Mouse (Mus musculus) left cerebral cortex, postnatal 36 days (tissue): ENCODE measurements around the gene Klhdc2. TPM values are rescaled to one million over a fixed set of nuclear protein-coding genes. Genes with fewer than 3 reads are reported as not detected.

Experiments
- DNase-seq, 2 experiments: peaks; one replicate each; pipeline ENCODE4 v3.0.0; 2021 to 2022; ENCODE audit warnings: low spot score in 2 of 2, mixed read lengths in 1 of 2
- intact Hi-C: fragments of 180-260 bp; cut with DNase I; formaldehyde crosslinking; loops from one replicate; pipeline ENCODE4 v1.15.1; 2025
- total RNA-seq, 2 experiments: library from RNA; stranded (reverse); gene quantifications; 2 replicates each; pipeline ENCODE4 v1.2.3; 2021

Klhdc2 gene
- total RNA-seq, 2 experiments from 2014 or later: 128 to 146 TPM

DNA sequence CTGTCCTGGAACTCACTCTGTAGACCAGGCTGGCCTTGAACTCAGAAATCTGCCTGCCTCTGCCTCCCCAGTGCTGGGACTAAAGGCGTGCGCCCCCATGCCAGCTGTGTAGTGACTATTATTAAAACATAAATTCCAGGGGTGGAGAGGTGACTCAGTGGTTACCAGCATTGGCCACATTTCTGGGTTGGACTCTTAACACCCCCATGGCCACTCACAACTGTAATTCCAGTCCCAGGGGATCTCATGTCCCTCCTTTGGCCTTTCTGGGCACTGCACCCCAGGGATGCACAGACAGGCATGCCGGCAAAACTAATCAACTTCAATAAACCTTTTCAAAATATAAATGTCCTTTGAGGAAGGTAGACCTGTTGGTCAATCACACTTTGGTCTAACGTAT, 1.8 kb downstream of the Klhdc2 start:
- intact Hi-C loops: loop anchor here (5.0 kb wide), 2 partner anchors 56 to 101 kb away; partner anchors contain the start of genes Dnaaf2, Gm49383 and Klhdc1
- DNase-seq: no peak

DNA sequence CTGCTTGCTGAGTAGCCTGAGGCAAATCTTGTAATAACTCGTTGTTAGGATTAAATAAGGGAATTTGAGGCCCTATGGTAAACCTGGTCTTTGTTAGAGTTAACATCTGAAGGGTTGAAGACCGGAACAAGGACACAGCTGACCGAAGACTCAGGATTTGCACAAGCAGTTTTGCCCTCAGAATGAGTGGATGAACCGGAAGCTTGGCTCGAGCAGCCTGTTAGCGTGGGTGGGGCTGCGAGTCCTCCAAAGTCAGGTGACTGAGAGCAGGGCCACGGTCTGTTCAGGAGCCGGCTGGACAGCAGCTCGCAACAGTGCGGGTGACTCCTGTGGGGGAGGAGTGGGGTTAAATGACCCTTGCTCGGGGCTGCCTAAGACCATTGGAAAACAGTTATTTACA, 2.8 kb downstream of the Klhdc2 start:
- intact Hi-C loops: loop anchor here (5.0 kb wide), 2 partner anchors 57 to 102 kb away; partner anchors contain the start of genes Dnaaf2, Gm49383 and Klhdc1
- no peak for DNase-seq

DNA sequence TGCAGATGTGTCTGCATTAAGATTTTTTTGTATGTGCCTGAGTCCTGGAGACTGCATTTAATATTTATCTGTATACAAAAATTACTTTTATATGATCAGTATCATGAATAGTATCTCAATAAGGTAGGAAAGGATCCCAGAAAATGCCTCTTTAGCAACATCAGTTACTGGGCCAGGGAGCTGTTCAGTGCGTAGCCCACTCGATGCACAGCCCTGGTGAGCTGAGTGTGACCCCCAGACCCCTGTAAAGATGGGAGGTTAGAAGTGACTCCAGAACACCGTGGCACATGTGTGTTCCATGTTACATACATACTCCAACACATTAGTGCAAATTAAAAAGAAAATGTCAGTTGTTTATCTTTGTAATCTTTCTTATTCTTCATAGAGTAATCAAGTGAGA, 3.4 kb downstream of the Klhdc2 start:
- intact Hi-C loops: loop anchor here (5.0 kb wide), 2 partner anchors 58 to 103 kb away; partner anchors contain the start of genes Dnaaf2, Gm49383 and Klhdc1
- DNase-seq: no peak

DNA sequence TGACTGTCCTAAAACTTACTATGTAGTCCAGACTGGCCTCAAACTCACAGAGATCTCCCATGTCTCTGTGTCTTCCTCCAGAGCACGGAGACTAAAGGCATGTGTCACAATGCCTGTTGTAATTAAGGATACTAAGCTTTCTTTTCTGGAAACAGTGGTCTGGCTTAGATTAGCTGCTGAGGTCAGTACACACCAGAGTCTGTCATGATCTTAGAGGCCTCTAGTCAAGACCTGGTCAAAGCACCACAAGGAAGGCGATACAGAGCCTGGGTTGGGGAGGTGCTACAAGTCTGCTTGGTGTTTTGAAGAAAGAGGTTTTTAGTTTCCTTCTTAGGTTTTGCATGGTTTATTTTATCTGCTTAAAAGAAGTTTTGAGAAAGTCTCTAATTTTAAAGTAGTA, 3.9 kb downstream of the Klhdc2 start:
- DNase-seq: no peak
- intact Hi-C loops: no loop called here

DNA sequence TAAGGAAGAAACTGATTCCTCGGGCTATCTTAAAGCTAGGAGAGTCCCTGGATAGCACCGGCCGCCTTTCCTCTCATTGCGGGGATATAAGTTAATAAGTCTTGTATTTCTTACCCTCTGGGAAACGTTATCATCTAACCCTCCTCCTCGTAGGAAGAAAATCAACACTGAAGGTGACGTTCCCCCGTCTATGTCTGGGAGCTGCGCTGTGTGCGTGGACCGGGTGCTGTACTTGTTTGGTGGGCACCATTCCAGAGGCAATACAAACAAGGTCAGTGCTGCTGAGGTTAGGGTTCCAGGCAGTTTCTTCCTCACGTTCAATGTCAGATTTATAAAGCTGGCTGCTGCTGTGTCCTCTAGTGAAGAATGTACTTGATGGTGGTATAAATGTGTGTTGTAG, 5.7 kb downstream of the Klhdc2 start:
- intact Hi-C loops: no loop called here

DNA sequence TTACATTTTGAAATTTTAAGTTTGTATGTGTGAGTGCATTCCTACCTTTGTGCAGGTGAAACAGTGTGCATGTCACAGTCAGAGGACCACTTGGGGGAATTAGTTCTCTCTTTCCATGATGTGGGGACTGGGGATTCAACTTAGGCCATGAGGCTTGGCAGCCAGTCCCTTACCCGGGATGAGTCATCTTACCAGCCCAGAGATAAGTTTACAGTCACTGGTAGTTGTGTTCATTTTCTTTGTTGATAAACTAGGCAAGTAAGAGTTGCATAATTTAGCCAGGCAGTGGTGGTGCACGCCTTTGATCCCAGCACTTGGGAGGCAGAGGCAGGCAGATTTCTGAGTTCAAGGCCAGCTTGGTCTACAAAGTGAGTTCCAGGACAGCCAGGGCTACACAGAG, 7.6 kb downstream of the Klhdc2 start:
- no peak for DNase-seq
- intact Hi-C loops: no loop called here

More for the DNA sequence above, 5.7 kb downstream of the Klhdc2 start:
- DNase-seq: no peak

DNA sequence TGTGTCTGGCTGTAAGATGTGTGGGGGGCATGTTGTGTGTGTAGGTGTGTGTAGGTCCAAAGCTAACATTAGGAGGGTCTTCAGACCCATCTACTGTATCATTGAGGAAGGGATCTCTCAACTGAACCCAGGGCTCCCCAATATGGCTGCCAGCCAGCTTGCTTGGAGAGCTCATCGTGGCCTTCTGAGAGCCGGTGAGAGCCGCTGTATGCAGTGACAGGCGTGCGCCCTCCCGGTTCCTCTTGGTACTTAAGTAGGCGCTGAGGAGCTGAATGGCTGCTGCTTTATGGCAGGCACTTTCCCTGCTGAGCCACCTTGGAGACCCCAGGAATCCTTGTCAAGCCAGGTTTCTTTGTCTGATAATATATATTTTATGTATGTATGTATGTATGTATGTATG, 9.9 kb downstream of the Klhdc2 start:
- no peak for DNase-seq
- intact Hi-C loops: no loop called here

DNA sequence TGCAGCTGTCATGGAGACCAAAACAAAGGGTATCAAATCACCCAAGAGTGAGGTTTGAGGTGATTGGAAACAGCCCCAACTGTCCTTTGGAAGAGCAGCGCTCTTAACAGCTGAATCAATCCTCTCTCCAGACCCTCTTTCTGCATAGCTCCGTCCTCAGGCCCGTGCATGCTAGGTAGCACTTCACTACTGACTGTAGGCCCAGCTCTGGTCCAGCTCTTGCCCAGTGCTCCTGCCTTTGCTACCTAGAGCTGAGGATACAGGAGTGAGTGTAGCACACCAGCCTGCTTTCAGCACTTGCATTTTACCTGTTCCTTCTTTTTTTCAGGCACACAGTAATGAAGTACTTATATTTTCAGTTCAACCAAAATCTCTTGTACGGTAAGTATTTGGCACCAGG, 13.2 kb downstream of the Klhdc2 start:
- intact Hi-C loops: no loop called here
- DNase-seq: no peak

DNA sequence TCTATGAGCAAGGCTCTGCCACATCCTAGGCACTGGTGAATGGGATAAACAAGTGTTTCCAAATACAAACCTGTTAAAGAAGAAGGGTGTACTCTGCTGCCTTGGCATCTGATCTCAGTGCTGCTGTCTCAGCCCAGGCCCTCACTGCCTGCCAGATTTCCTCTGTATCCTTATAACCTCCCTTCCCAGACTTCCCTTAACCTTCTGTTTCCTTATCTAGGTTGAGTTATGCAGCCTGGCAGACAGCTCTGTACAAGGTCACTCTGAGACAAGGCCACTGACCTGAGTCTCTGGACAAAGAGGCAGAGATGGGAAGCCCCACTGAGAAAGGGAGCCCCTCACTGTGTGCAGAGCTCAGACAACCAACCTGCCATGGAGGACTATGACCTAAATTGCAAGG, 21.9 kb downstream of the Klhdc2 start:
- DNase-seq: no peak
- intact Hi-C loops: no loop called here

DNA sequence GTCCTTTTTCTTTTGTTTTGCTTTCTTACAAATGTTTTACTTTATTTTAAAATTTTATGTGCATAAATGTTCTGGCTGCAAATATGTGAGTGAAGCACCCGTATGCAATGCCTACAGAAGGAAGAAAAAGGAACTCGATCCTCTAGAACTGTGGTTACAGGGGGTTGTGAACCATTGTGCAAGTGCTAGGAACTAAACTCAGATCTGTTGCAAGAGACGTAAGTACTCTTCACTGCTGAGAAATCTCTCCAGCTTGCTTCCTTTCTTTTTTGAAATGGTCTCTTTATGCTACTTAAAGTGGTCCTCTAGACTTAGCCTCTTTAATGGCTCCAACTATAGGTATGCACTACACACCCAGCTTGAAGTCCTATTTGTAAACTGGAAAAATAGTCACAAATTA, 34.7 kb downstream of the Klhdc2 start:
- no peak for DNase-seq
- intact Hi-C loops: no loop called here

DNA sequence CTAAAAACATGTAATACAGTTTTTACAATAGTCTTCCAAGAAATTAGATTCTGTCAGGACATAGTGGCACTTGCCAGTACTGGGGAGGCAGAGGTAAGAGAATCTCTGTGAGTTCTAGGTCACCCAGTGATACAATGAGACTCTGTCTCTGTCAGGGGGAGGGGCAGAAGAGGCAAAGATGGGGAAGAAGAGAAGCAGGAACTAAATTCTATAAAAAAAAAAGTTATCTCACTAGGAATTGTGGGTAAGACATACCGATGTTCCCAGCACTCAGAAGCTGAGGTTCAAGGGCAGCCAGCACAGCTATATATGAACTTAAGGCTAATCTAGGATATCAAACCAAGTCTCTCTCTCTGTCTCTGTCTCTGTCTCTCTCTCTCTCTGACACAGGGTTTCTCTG, 35.7 kb downstream of the Klhdc2 start:
- intact Hi-C loops: no loop called here
- DNase-seq: no peak

DNA sequence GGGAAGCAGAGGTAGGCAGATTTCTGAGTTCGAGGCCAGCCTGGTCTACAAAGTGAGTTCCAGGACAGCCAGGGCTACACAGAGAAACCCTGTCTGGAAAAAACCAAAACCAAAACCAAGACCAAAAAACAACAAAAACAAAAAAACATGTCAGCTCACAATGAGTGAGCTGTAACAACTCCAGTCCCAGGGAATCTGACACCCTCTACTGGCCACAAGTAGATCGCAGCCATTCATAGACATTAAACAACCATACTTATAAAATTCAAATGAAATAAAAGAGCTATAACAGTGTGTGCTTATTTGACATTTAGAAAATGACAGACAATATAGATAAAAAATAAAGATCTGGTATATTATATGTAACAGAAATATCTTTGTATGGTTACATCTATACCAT, 37.1 kb downstream of the Klhdc2 start:
- no peak for DNase-seq
- intact Hi-C loops: no loop called here

DNA sequence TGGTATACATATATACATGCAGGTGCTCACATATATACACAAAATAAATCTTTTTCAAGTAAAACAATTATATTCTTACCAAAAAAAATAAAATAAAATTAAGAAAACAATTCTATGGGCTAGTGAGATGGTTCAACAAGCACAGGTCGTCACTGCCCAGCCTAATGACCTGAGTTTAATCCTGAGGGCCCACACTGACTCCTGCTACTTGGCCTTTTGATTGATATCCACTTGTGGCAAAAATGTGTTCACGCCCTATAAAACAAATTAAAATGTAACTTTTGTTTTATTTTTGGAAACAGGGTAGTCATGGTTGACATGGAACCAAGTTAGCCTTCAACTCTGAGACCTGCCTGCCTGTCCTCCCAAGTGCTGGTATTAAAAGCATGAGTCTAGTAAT, 53.4 kb downstream of the Klhdc2 start:
- intact Hi-C loops: no loop called here
- DNase-seq: no peak

DNA sequence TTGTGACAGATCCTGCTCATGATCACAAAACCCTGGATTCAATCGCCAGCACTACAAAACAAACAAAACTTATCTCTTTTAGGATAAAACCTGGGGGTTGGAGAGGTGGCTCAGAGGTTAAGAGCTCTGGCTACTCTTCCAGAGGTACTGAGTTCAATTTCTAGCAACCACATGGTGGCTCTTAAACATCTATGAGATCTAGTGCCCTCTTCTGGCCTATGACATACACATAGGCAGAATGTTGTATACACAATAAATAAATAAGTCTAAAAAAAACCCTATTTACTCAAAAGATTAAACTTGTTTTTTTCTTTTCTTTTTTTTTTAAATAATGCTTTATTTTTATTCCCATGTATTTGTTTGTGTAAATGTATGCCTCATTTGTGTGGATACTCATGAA, 55.2 kb downstream of the Klhdc2 start:
- no peak for DNase-seq
- intact Hi-C loops: no loop called here

DNA sequence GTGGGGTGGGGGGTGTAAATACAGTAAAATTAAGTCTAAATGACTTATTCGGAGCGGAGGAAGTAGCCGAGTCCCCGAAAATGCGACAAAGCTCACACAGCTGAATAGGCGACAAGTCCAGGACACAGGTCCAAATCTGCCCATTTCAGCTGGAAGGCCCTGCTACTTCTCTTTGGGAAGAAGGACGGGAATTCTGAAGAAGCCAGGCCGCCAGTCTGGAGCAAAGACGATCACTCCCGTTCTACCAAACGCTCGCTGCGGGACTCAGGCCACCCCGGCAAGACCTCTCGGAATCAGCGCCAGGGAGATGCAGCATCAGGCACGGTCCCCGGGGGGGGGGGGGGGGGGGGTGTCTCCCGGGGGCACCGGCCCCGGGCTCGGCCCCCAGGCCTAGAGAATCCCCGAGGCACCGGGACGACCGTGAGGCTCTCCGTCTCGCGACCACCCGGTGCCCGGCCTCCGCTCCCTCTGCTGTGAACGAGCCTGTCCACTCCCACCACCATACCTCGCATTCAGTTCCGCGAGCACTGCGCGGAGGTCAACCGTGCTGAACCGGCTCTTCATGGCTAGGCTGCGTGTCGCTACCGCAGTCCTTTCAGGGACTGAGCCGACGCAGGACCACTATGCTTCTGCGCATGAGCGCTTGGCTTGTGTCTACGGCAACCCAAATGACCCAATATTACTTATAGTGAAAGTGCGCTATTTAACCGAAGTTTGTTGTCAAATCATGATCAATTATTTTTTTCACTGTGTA, 60.2 kb downstream of the Klhdc2 start, which contains the start of gene Nemf:
Gene Nemf, minus strand, starts transcription at position 620 of the 754 bp plus-strand sequence.
- intact Hi-C loops: loop anchor here (5.0 kb wide), 1 partner anchor 326 kb away; the partner anchor contains the start of gene Sos2
- peak; percentile 90 for DNase-seq

DNA sequence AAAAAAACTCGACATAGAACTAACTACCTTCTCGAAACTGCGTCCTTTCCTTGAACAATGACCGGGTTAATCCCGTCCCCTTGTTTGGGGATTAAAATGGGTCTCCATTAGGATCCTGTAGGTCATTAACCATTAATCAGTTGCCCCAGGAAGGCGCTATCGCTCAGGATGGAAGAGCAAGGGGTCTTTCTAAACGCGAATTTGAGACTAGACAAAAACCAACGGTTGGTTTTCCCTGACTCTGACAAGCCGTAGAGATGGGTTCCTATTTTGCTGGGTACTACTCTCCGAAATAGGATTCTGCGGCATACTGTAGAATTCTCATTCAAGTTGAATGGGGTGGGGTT, 60.8 kb downstream of the Klhdc2 start:
- no peak for DNase-seq
- intact Hi-C loops: loop anchor here (5.0 kb wide), 1 partner anchor 325 kb away; the partner anchor contains the start of gene Sos2

Other genes starting within 250 kb of the Klhdc2 start
- gene Rps29, start 137.5 kb upstream of the Klhdc2 start, total RNA-seq: 1,000 to 10,000 TPM; 1,009 to 1,161 TPM
- not detected for gene Lrr1, start 127.9 kb upstream of the Klhdc2 start, total RNA-seq
- 100 to 1,000 TPM; 165 to 192 TPM for gene Rpl36al, start 112.6 kb upstream of the Klhdc2 start, total RNA-seq
- 10 to 100 TPM; 27.3 to 30.7 TPM for gene Mgat2, start 112.5 kb upstream of the Klhdc2 start, total RNA-seq
- 1 to 10 TPM; 2.1 to 5.6 TPM for gene Gm49383, start 99.6 kb upstream of the Klhdc2 start, total RNA-seq
- gene Dnaaf2, start 98.3 kb upstream of the Klhdc2 start, total RNA-seq: 1 to 10 TPM; 1.8 to 1.9 TPM
- gene Gm49384, start 92.4 kb upstream of the Klhdc2 start, total RNA-seq: 1 to 10 TPM; 2.2 to 2.8 TPM
- gene Pole2, start 68.5 kb upstream of the Klhdc2 start, total RNA-seq: under 1 TPM in 1 of 2 experiments, not detected in 1; 0.79 TPM
- 10 to 100 TPM; 19.0 to 22.5 TPM for gene Klhdc1, start 55.5 kb upstream of the Klhdc2 start, total RNA-seq
- gene Nemf, start 60.5 kb downstream of the Klhdc2 start, total RNA-seq: 10 to 100 TPM; 35.9 to 53.2 TPM
- gene Arf6, start 75.5 kb downstream of the Klhdc2 start, total RNA-seq: 10 to 100 TPM; 49.9 to 61.4 TPM
- gene Gm9887, start 75.8 kb downstream of the Klhdc2 start, total RNA-seq: 1 to 10 TPM in 1 of 2 experiments, under 1 TPM in 1; 0.93 to 1.7 TPM